Mouse (Mus musculus): Measurements from ENCODE around the gene Lyplal1. TPM values are rescaled to one million over a fixed set of nuclear protein-coding genes. Genes with fewer than 3 reads are reported as not detected.

Lyplal1 gene
- 18.8 and 19.3 TPM in 2 replicates for polyA plus RNA-seq (2014; fragmentation: Nextera tagmentation; extraction: Ambion mirVana)

DNA sequence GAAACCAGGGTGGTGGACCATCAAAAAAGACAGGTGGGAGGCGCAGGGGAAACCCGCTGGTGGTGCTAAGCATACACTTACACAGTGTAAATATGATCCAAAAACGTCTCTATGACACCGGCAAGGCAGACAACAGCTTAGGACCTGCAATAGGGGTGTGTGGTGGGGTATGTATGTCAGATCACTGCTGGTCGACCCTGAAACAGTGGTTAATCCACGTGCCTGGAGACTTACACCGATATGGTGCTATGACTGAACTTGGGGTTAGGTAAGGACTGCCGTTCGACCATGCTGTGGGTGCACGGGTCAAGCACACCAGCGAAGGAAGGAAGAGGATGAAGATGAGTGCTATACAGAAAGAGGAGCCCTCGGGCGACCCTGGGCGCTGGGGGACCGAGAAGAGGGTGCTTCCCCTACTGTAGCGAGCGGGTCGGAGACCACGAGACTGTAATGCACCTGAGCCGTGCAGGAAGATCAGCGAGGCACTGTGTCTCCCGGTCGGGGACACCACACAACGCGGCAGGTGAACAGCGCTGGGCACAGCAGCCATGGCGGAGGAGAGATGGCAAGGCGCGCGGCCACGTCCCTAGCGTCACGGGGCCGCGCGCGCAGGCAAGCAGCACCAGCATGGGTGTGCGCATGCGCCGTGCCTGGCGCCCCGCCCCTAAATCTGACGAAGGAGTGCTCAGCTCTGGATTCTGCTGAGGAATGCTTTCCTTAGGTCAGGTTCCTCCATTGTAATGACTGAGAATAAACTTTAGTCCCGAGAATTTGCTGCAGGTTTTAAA is at the start of gene Lyplal1:
Lyplal1 (minus strand) TSS at position 610 of the 788 bp plus-strand sequence.
- Histone ChIP-seq H3K27ac (replicated peaks; ENCODE audit: low read depth, low read length) (peak within 1 kb of the TSS; percentile 94), H3K4me1 (ENCODE audit: control insufficient read depth, insufficient read depth, low read length) (peaks cover 4% of the 10 kb centered on the region; the same call in 1 of the 2 replicates), H3K36me3 (ENCODE audit: control insufficient read depth, insufficient read depth, low read length) (0 out of 2 replicates have a peak, but pooled peaks cover under 1% of the 10 kb centered on the region), H3K4me3 (replicated peaks; ENCODE audit: low read depth, low read length) (peak within 1 kb of the TSS; percentile 74), H3K9me3 (ENCODE audit: control insufficient read depth, low read length) (0 out of 2 replicates have a peak, but pooled peaks cover under 1% of the 10 kb centered on the region), H3K4me2 (ENCODE audit: low read length) (peak within 1 kb of the TSS; percentile 77), H3K9ac (replicated peaks; ENCODE audit: low read length) (peak within 1 kb of the TSS; percentile 95), H3K27me3 (ENCODE audit: control insufficient read depth, insufficient read depth, low read length) (no peaks in the 10 kb centered on the region)
- DNase-seq (peak; percentile 99), ATAC-seq (ENCODE audit: low FRiP score, low TSS enrichment) (peak; percentile 94)
- WGBS = 4% methylated on average over 44 of the region's 44 CpGs

DNA sequence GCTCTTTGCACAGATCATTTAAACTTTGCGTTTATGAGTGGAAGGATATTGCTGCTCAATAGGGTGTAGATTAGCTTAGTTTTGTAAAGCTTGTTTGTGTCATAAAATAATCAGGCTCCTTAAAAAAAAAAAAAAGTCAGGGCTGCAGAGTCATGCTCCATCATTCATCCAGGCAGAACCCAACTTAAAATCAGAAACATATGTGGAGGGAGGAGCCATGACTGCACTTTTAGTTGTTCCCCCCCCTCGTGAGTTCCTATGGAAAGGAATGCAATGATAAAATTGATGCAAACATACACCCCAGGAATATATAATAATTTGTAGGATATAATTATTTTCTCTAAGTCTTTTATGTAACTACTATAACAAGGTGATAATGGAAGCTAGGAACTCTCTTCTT is 46.5 kb upstream of the Lyplal1 start:
- DNase-seq = no peak
- no peak overlapping the region for H3K9ac ChIP-seq (replicated peaks; ENCODE audit: low read length)
- no peaks in the 10 kb centered on the region for H3K36me3 ChIP-seq (ENCODE audit: control insufficient read depth, insufficient read depth, low read length)
- no peak overlapping the region for H3K27ac ChIP-seq (replicated peaks; ENCODE audit: low read depth, low read length)
- H3K9me3 ChIP-seq (ENCODE audit: control insufficient read depth, low read length) = no peaks in the 10 kb centered on the region
- no peaks in the 10 kb centered on the region for H3K4me1 ChIP-seq (ENCODE audit: control insufficient read depth, insufficient read depth, low read length)
- no peak overlapping the region for H3K4me3 ChIP-seq (replicated peaks; ENCODE audit: low read depth, low read length)
- no peak overlapping the region for H3K4me2 ChIP-seq (ENCODE audit: low read length)
- WGBS = 66% methylated on average over 2 of the region's 2 CpGs
- H3K27me3 ChIP-seq (ENCODE audit: control insufficient read depth, insufficient read depth, low read length) = no peaks in the 10 kb centered on the region
- ATAC-seq (ENCODE audit: low FRiP score, low TSS enrichment) = no peak

- DNase-seq = peak; percentile 44
- no peaks in the 10 kb centered on the region for H3K36me3 ChIP-seq (ENCODE audit: control insufficient read depth, insufficient read depth, low read length)
- no peak for ATAC-seq (ENCODE audit: low FRiP score, low TSS enrichment)
- H3K27ac ChIP-seq (replicated peaks; ENCODE audit: low read depth, low read length) = no peak overlapping the region
- no peak overlapping the region for H3K4me3 ChIP-seq (replicated peaks; ENCODE audit: low read depth, low read length)
- H3K4me1 ChIP-seq (ENCODE audit: control insufficient read depth, insufficient read depth, low read length) = no peaks in the 10 kb centered on the region
- H3K27me3 ChIP-seq (ENCODE audit: control insufficient read depth, insufficient read depth, low read length) = no peaks in the 10 kb centered on the region
- H3K4me2 ChIP-seq (ENCODE audit: low read length) = no peak overlapping the region
- WGBS = 61% methylated on average over 12 of the region's 12 CpGs
- H3K9me3 ChIP-seq (ENCODE audit: control insufficient read depth, low read length) = no peaks in the 10 kb centered on the region
- no peak overlapping the region for H3K9ac ChIP-seq (replicated peaks; ENCODE audit: low read length)
Measured at GRCm38 (mm10) chr1:186163206-186163605, 46.1 kb upstream of the Lyplal1 start.

DNA sequence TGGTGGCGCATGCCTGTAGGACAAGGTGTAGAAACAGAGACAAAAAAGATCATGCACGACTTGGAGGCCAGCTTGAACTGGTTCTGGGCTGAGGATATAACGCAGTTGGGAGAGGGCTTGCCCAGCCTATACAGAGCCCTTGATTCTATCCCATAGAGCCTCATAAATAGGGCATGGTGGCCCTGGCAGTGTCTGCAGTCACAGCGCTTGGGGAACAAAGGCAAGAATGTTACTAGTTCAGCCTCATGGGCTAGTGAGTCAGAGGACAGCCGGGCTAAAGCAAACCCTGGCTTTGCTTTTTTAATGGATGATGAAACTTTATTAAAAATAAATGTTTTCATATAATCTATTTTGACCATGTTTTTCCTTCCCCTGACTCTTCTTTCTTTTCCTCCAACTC is 33.3 kb upstream of the Lyplal1 start:
- Histone ChIP-seq H3K36me3 (ENCODE audit: control insufficient read depth, insufficient read depth, low read length) (no peaks in the 10 kb centered on the region), H3K27ac (replicated peaks; ENCODE audit: low read depth, low read length) (no peak overlapping the region), H3K4me3 (replicated peaks; ENCODE audit: low read depth, low read length) (no peak overlapping the region), H3K4me2 (ENCODE audit: low read length) (no peak overlapping the region), H3K9ac (replicated peaks; ENCODE audit: low read length) (no peak overlapping the region), H3K4me1 (ENCODE audit: control insufficient read depth, insufficient read depth, low read length) (no peaks in the 10 kb centered on the region), H3K9me3 (ENCODE audit: control insufficient read depth, low read length) (no peaks in the 10 kb centered on the region), H3K27me3 (ENCODE audit: control insufficient read depth, insufficient read depth, low read length) (no peaks in the 10 kb centered on the region)
- WGBS = 71% methylated on average over 5 of the region's 5 CpGs
- ATAC-seq (ENCODE audit: low FRiP score, low TSS enrichment) = no peak
- DNase-seq = no peak

GRCm38 (mm10) chr1:186145444-186145843 is 28.3 kb upstream of the Lyplal1 start:
- Histone ChIP-seq H3K27ac (replicated peaks; ENCODE audit: low read depth, low read length) (no peak overlapping the region), H3K36me3 (ENCODE audit: control insufficient read depth, insufficient read depth, low read length) (no peaks in the 10 kb centered on the region), H3K4me2 (ENCODE audit: low read length) (no peak overlapping the region), H3K27me3 (ENCODE audit: control insufficient read depth, insufficient read depth, low read length) (no peaks in the 10 kb centered on the region), H3K9me3 (ENCODE audit: control insufficient read depth, low read length) (no peaks in the 10 kb centered on the region), H3K4me3 (replicated peaks; ENCODE audit: low read depth, low read length) (no peak overlapping the region), H3K4me1 (ENCODE audit: control insufficient read depth, insufficient read depth, low read length) (no peaks in the 10 kb centered on the region), H3K9ac (replicated peaks; ENCODE audit: low read length) (no peak overlapping the region)
- DNase-seq (peak; percentile 17), ATAC-seq (ENCODE audit: low FRiP score, low TSS enrichment) (no peak)
- 47% methylated on average over 6 of the region's 6 CpGs for WGBS

DNA sequence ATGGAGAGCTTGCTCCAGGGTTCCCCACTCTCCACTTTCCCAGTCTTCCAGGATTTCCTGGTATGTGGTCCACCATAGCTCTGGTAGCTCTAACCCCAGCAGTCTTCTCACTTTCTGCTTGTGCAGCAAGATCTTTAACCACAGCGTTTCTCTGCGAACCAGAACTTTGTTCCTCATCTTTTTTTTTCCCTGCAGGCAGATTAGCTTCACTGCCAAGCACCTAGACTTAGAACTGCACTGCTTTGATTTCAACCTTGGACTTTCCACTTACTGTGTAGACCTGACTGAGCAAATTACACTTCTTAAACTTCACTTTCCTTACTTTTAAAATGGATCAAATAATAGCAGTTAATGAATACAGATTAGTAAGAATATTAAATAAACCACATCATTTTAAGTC is 23.1 kb upstream of the Lyplal1 start:
- Histone ChIP-seq H3K9me3 (ENCODE audit: control insufficient read depth, low read length) (no peaks in the 10 kb centered on the region), H3K4me3 (replicated peaks; ENCODE audit: low read depth, low read length) (no peak overlapping the region), H3K9ac (replicated peaks; ENCODE audit: low read length) (no peak overlapping the region), H3K4me2 (ENCODE audit: low read length) (no peak overlapping the region), H3K27me3 (ENCODE audit: control insufficient read depth, insufficient read depth, low read length) (no peaks in the 10 kb centered on the region), H3K36me3 (ENCODE audit: control insufficient read depth, insufficient read depth, low read length) (no peaks in the 10 kb centered on the region), H3K27ac (replicated peaks; ENCODE audit: low read depth, low read length) (no peak overlapping the region), H3K4me1 (ENCODE audit: control insufficient read depth, insufficient read depth, low read length) (no peaks in the 10 kb centered on the region)
- WGBS = 95% methylated on average over 2 of the region's 2 CpGs
- DNase-seq (no peak), ATAC-seq (ENCODE audit: low FRiP score, low TSS enrichment) (no peak)

GRCm38 (mm10) chr1:186137873-186138272 is 20.8 kb upstream of the Lyplal1 start:
- Histone ChIP-seq H3K4me3 (replicated peaks; ENCODE audit: low read depth, low read length) (no peak overlapping the region), H3K9me3 (ENCODE audit: control insufficient read depth, low read length) (no peaks in the 10 kb centered on the region), H3K36me3 (ENCODE audit: control insufficient read depth, insufficient read depth, low read length) (no peaks in the 10 kb centered on the region), H3K4me2 (ENCODE audit: low read length) (no peak overlapping the region), H3K27ac (replicated peaks; ENCODE audit: low read depth, low read length) (no peak overlapping the region), H3K4me1 (ENCODE audit: control insufficient read depth, insufficient read depth, low read length) (no peaks in the 10 kb centered on the region), H3K27me3 (ENCODE audit: control insufficient read depth, insufficient read depth, low read length) (no peaks in the 10 kb centered on the region), H3K9ac (replicated peaks; ENCODE audit: low read length) (no peak overlapping the region)
- ATAC-seq (ENCODE audit: low FRiP score, low TSS enrichment) = no peak
- WGBS = 73% methylated on average over 12 of the region's 12 CpGs
- DNase-seq = peak; percentile 5

- Histone ChIP-seq H3K9me3 (ENCODE audit: control insufficient read depth, low read length) (no peaks in the 10 kb centered on the region), H3K27ac (replicated peaks; ENCODE audit: low read depth, low read length) (no peak overlapping the region), H3K36me3 (ENCODE audit: control insufficient read depth, insufficient read depth, low read length) (no peaks in the 10 kb centered on the region), H3K9ac (replicated peaks; ENCODE audit: low read length) (no peak overlapping the region), H3K4me2 (ENCODE audit: low read length) (no peak overlapping the region), H3K4me1 (ENCODE audit: control insufficient read depth, insufficient read depth, low read length) (no peaks in the 10 kb centered on the region), H3K27me3 (ENCODE audit: control insufficient read depth, insufficient read depth, low read length) (no peaks in the 10 kb centered on the region), H3K4me3 (replicated peaks; ENCODE audit: low read depth, low read length) (no peak overlapping the region)
- 79% methylated on average over 6 of the region's 6 CpGs for WGBS
- DNase-seq = no peak
- no peak for ATAC-seq (ENCODE audit: low FRiP score, low TSS enrichment)
Measured at GRCm38 (mm10) chr1:186136636-186137380, 19.7 kb upstream of the Lyplal1 start.

Measured in midbrain, embryonic 14.5 days (tissue).